Mouse (Mus musculus) cerebellum, postnatal 36 days (tissue): ENCODE measurements around the gene Stt3b.

ENCODE experiments used
- DNase-seq, 2 experiments: peaks; one replicate each; pipeline ENCODE4 v3.0.0; 2021 to 2022; ENCODE audit warnings: mixed read lengths in 2 of 2

Stt3b gene

GRCm38 (mm10) chr9:115210535-115210934 lies 99.7 kb downstream of the Stt3b start:
- no peak for DNase-seq

- no peak for DNase-seq
These were observed 100.5 kb downstream of the Stt3b start for GRCm38 (mm10) chr9:115209737-115210136.

- DNase-seq: no peak
These were observed 104.0 kb downstream of the Stt3b start for GRCm38 (mm10) chr9:115206219-115206618.

- no peak for DNase-seq
These were observed 104.7 kb downstream of the Stt3b start for GRCm38 (mm10) chr9:115205491-115205890.

GRCm38 (mm10) chr9:115203136-115203535 lies 107.1 kb downstream of the Stt3b start:
- no peak for DNase-seq

GRCm38 (mm10) chr9:115201264-115201663 lies 109.0 kb downstream of the Stt3b start:
- DNase-seq: no peak

- DNase-seq: no peak
These were observed 109.9 kb downstream of the Stt3b start for GRCm38 (mm10) chr9:115200166-115200862.

GRCm38 (mm10) chr9:115197082-115197481 lies 113.1 kb downstream of the Stt3b start:
- DNase-seq: no peak

GRCm38 (mm10) chr9:115192890-115193289 lies 117.3 kb downstream of the Stt3b start:
- no peak for DNase-seq
